Mouse (Mus musculus) testis, postnatal 10 days (tissue): ENCODE data around the gene Nudt17.
A peak's percentile ranks its signal among the peaks of the same experiment; 100 is the strongest.
"Not testable (repeated sequence)": the region's sequence is repeated elsewhere in the genome, so short reads cannot be mapped to it uniquely, and the experiment has no call there.

ENCODE experiments used
- DNase-seq: peaks from one replicate; pipeline ENCODE4 v3.0.0; 2021; ENCODE audit warnings: low spot score

Gene Nudt17

DNA sequence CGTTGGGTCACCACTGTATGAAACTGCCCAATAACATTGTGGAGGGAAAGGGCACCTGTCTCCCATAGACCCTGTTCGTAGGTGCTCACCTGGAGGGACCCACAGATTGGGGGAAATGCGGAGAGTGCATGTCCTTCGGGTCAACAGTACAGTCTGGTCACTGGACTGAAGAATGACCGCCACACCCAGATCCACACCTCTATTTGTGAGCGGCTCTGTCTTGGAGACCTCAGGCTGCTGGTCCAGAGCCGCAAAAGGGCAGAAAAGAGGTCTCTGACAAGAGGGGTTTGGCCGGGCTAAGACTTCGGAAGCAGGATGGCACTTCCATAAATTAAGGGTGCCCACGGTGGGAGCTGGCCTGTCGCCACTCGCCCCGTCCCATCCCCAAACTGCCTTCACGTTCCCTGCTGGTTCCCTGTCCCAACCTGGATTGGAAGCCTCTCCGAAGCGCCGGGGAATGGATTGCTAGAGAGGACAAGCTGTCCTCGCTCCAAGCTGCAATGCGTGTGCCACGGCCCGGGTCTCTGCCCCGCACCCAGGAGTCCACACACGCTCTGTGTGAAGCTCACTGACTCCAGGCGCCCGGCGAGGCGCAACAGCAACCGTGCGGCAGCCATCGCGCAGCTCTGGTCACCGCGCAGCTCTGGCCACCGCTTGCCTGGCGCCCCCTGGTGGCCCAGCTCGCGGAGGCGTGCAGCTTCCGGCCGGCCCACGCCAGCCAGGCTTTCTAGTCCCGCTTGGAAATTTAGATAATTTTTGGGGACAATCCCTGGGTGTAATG is at the start of gene Nudt17:
TSS of gene Nudt17 (minus strand) at position 660 of the 781 bp plus-strand sequence.
- DNase-seq = peak; percentile 93

GRCm38 (mm10) chr3:96757691-96758090 is 49.3 kb upstream of the Nudt17 start:
- no peak for DNase-seq

DNA sequence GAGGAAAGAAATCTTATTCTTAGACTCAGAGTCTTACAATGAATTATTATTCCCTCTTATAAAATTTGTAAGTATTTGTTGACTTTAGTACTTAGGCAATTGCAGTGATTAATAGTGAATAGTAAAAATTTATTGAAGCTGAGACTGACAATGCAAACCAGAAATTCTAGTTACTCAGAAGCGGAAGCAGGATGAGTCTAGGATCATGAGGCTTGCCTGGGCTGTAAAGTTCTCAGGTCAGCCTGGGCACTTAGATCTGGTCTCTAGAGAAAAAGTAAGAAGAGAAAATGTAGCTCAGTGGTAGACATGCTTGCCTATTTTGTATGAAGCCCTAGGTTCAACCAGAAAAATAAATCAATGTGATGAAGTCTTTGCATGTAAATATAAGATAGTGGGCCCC is 47.6 kb upstream of the Nudt17 start:
- DNase-seq = no peak

- DNase-seq = no peak
These were observed 38.5 kb upstream of the Nudt17 start for GRCm38 (mm10) chr3:96746829-96747228.

DNA sequence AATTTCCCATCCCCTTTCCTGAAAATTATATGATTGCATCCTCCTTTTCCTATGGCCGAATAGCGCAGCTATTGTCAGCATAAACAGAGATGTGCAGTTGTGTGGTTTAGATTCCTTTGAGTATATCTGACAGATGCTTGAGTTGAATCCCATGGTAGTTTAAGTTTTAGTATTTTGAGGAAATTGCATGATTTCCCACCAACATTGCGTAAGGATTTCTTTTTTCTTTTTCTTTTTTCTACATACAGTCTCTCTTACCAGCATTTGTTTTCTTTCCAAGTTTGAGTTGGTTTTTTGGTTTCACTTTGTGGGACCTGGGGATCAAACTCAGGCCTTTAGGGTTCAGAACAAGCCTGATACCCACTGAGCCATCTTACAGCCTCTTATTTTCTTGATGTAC is 36.0 kb upstream of the Nudt17 start:
- no peak for DNase-seq

DNA sequence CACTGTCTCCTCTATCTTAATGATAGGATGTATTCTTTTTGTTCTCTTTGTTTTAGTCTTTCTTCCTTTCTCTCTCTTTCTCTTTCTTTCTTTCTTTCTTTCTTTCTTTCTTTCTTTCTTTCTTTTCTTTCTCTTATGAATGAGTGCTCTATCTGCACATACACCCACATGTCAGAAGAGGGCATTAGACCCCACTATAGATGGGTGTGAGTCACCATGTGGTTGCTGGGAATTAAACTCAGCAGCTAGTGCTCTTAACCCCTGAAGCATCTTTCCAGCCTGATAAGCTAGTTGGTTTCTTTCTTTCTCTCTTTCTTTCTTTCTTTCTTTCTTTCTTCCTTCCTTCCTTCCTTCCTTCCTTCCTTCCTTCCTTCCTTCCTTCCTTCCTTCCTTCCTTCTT is 31.9 kb upstream of the Nudt17 start:
- not testable (repeated sequence) for DNase-seq

DNA sequence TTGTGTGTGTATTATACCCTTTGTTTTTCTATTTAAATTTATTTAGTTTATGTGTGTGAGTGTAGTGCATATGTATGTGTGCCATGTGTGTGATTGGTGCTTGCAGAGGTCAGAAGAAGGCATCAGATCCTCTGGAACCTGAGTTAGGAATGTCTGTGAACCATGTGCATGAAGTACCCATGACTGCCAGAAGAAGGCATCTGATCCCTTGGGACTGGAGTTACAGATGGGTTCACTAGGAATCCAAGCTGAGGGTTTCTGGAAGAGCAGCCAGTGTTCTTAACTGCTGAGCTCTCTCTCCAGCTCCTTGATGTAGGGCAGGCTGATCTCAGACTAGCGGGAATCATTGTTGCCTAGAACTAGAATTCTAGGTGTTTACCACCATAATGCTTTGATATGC is 29.6 kb upstream of the Nudt17 start:
- DNase-seq = no peak

DNA sequence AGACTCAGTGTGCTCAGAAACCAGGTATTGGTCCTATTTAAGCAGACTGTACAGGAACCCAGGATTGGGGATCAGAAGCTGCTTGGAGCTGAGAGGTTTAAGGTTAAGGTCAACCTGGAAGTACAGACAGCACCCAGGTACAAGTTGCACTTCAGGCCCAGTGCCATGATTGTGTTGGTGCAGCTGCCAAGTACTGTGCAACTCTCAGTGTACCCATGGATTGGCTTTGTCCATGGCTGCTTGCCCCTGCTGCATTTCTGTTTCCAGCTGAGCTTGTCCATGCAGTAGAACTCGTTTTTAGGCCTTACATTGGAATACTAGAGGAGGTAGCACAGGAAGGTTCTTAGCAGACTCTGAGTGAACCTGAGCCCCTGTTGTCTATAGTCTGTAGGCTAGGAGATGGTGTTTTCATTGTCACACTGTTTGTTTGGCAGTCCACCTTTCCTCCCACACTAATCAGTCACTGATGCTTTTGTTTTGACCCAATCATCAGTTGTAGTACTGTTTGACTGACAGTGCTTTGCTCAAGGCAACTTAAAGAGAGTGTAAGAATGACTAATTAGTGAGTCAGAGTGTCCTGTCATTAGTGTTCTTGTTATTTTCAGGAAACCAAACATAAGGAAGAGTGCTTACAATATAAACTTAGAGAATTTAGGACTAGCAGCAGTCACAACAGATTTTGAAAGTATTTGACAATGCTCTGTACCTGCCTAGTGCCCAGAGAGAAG is 28.8 kb upstream of the Nudt17 start:
- DNase-seq = no peak

GRCm38 (mm10) chr3:96735200-96735599 is 26.8 kb upstream of the Nudt17 start:
- no peak for DNase-seq

- DNase-seq = no peak
These were observed 25.6 kb upstream of the Nudt17 start for GRCm38 (mm10) chr3:96733984-96734383.

DNA sequence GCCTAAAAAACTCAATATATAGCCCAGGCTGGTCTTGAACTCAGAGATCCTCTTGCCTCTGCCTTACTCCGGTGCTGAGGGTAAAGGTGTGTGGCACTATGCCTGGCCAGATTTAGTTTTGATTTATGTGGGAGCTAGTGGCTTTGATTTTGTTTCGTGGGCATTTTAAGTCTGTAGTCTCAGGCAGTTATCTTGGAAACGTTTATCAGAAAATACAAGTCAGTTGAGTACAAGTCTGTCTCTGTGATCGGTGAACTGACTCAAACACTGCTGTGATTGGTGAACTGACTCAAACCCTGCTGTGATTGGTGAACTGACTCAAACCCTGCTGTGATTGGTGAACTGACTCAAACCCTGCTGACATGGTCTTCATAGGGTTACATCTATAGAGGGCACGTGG is 22.4 kb upstream of the Nudt17 start:
- no peak for DNase-seq

DNA sequence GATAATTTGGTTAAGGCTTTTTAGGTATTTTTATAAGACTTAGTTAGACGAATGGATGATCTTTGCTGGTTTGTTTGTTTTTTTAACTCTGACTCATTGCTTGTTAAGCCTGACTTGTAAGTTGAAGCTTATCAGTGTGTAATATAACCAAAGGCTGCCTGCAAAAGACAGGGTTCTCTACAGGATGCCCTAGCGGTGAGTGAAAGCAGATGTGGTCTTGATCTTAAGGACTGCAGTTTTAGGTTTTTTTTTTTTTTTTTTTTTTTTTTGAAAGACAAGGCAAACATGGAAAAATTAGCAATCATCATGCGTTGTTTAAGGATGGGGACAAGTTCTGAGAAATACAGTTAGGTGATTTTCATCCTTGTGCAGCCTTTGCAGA is 21.0 kb upstream of the Nudt17 start:
- DNase-seq = no peak

DNA sequence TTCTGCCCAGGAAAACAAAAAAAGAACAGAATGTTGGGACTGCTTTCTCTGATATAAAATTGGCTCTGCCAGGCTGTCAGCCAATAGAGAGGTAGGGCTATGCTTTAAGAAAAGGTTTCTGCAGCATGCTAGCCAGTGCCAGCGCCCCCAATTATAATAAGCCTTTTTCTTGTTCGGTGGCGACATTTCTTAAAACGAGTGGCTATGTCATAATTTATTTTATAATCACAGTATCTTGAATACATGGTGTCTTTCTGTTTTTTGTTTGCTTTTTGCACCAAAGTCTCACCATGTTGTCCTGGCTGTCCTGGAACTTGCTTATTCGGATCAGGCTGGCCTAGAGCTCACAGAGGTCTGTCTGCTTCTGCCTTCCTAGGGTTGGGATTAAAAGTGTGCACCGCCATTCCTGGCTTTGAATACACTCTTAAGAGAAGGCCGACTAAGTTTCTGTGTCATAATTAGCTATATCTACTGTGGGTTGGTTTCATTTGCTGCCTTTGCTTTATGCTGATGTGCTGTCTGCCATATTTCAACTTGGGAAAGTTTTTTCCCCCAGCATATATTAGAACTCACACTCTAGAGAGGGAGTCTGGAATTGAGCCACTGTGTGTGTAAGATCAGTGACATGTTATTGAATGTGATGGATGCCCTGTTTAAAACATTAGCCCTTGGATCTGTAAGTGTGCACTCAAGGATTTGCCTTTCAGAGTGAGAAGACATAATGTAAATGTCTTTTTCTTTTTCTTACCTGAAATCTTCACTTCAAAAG is 20.5 kb upstream of the Nudt17 start:
- no peak for DNase-seq

DNA sequence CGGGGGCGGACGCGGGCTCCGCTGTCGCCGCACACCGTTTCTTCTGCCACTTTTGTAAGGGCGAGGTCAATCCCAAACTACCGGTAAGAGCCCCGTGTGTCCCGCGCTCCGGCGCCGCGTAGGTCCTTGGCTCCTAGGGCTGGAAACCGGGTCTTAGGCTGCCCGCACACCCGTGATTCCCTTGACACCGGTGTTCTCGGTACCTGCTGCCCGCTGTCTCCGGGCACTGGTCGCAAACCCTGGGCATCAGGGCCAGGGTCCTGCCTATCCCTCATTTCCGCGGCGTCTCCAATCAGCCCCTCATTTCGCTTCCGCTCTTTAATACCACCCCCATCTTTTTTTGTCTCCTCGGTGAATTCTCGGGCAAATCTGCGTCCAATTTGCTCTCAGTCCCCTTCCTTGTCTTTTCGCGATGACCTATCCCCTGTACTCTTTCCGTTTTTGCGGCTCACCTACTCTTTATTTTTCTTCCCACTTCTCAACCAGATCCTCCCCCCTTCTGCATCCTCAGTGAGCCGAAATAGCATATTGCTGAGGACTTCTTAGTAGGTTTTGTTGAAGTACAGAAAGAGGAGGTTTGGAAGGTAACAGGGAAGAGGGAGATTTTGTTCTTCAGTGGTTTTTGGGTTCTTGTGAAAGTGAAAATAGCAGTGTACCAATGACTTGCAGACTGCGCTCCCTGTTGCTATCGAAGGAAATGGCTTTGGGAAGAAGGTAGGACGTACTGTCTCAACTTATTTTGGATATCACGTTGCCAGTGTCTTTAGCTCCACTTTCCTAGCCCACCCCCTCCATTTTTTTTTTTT is 19.7 kb upstream of the Nudt17 start:
- no peak for DNase-seq

GRCm38 (mm10) chr3:96727343-96727827 is 19.0 kb upstream of the Nudt17 start, which contains the start of the genes Polr3c and Rnf115:
Gene Polr3c (minus strand): TSS chr3:96727628.
Gene Rnf115 (plus strand): TSS chr3:96727664.
- peak; percentile 94 for DNase-seq

- DNase-seq = peak; percentile 72
These were observed 10.8 kb upstream of the Nudt17 start for GRCm38 (mm10) chr3:96719173-96719572.

DNA sequence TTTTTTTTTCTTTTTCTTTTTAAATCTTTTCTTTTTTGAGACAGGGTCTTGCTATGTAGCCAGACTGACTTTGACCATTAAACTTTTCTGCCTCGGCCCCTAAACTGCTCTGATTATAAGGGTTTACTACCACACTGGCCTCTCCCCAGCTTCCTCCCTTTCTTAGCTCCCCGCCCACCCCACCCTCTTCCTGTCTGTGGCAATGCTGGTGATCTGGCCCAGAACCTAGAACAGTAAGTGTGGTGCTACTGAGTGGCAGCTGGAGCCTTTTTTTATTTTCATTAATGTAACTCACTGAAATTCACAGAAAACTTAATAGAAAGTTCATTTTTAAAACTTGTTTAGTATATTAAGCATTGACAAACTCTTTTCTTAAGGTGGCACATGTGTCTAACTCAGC is 7.5 kb upstream of the Nudt17 start:
- DNase-seq = no peak

- DNase-seq = no peak
These were observed 5.9 kb upstream of the Nudt17 start for GRCm38 (mm10) chr3:96714286-96714685.

GRCm38 (mm10) chr3:96708684-96709064 is 312 bp upstream of the Nudt17 start:
- DNase-seq = no peak

GRCm38 (mm10) chr3:96706984-96707383 is 1.4 kb downstream of the Nudt17 start:
- no peak for DNase-seq

- DNase-seq = no peak
These were observed 2.1 kb downstream of the Nudt17 start for GRCm38 (mm10) chr3:96706217-96706616.

GRCm38 (mm10) chr3:96704778-96705177 is 3.6 kb downstream of the Nudt17 start:
- DNase-seq = peak; percentile 72
